Mouse (Mus musculus) gastrocnemius, postnatal 10 days (tissue): ENCODE data around the gene Zfp61. TPM values are rescaled to one million over a fixed set of nuclear protein-coding genes. Genes with fewer than 3 reads are reported as not detected.

Experiments
- DNase-seq: peaks from one replicate; pipeline ENCODE4 v3.0.0; 2021; ENCODE audit warnings: mixed read lengths
- long read RNA-seq, 2 experiments: library from polyadenylated mRNA; stranded (forward); transcript quantifications; one replicate each; pipeline ENCODE4 v2.0.0; 2021
- total RNA-seq, 2 experiments: library from RNA; stranded (reverse); gene quantifications; 2 replicates each; pipeline ENCODE4 v1.2.3; 2021

Zfp61 gene
- 1 to 10 TPM; 4.2 to 5.6 TPM for total RNA-seq
- long read RNA-seq, experiment 1, partial matches to known transcripts: 0 of 5 reads
- long read RNA-seq, experiment 1, other reads (novel, unspliced or antisense): 2 of 5 reads
- long read RNA-seq, experiment 2, partial matches to known transcripts: 0 of 1 reads
- long read RNA-seq, experiment 2, other reads (novel, unspliced or antisense): 0 of 1 reads

- peak; percentile 12 for DNase-seq
Observed at GRCm38 (mm10) chr7:24300771-24301282, at the start of gene Zfp61. Gene Zfp61, minus strand, starts transcription at chr7:24301232.

- DNase-seq: no peak
Observed at GRCm38 (mm10) chr7:24348896-24349295, 47.9 kb upstream of the Zfp61 start, which contains the start of gene Lypd5. Gene Lypd5, plus strand, starts transcription at chr7:24349196.

GRCm38 (mm10) chr7:24346444-24346843 lies 45.4 kb upstream of the Zfp61 start:
- DNase-seq: no peak

- no peak for DNase-seq
Observed at GRCm38 (mm10) chr7:24343701-24344272, 42.8 kb upstream of the Zfp61 start.

DNA sequence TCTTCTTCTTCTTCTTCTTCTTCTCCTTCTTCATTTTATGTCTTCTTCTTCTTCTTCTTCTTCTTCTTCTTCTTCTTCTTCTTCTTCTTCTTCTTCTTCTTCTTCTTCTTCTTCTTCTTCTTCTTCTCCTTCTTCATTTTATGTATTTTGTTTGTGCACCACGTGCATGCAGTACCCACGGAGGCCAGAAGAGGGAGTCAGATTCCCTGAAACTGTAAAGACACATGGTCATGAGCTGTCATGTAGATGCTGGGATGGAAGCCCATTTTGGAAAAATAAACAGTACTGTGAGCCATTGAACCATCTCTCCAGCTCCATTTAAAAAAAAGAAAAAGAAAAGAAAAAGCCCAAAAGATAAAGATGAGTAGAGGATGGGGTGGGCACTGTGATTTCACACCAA lies 37.2 kb upstream of the Zfp61 start:
- DNase-seq: no peak

DNA sequence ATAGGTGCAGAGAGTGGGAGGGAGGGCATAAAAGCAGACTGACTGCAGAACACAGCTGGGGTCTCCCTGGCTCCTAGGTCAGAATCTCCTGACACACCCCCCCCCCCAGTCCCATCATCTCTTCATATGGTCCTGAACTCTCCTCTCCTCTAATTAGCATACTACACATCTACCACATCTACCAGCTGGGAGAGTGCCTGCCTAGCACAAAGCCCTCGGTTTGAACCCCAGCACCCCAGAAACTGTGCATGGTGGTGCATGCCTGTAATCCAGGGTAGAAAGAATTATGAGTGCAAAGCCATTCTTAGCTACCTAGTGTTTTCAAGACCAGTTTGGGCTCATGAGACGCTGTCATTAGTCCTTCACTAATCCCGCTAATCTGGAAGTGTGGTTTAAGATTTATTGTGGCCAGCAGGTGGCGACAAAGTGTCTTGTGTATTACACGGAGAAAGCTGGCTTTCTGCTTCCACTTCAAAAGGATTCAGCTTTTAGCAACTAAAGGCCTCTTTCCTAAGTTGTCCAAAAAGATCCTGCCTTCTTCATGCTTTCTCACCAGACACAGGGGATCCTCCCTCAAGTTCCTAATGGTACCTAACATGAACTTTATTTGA lies 34.8 kb upstream of the Zfp61 start:
- peak; percentile 72 for DNase-seq

GRCm38 (mm10) chr7:24333304-24333986 lies 32.4 kb upstream of the Zfp61 start, which contains the start of gene Tescl:
Gene Tescl, minus strand, starts transcription at chr7:24333936.
- no peak for DNase-seq

GRCm38 (mm10) chr7:24327281-24327975 lies 26.4 kb upstream of the Zfp61 start:
- DNase-seq: no peak

- DNase-seq: no peak
Observed at GRCm38 (mm10) chr7:24326273-24327135, 25.5 kb upstream of the Zfp61 start.

- DNase-seq: no peak
Observed at GRCm38 (mm10) chr7:24325675-24326128, 24.7 kb upstream of the Zfp61 start.

DNA sequence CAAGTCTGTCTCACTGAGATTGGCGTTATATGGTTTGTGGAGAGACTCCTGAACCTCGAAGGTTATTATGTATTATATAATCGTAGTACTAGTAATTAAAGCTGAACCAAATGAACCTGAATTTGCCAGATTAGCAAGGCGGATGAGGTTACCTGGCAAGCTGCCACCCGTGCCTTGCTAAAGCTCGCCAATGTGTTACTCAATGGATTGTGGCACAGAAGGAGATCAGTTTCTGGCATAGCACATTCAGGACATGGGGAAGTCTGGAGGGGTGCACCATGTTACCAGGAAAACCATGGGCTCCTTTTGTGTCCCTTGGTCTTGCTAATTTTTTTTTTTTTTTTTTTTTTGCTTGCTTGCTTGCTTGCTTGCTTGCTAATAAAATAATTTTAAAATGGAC lies 24.2 kb upstream of the Zfp61 start:
- peak; percentile 16 for DNase-seq

DNA sequence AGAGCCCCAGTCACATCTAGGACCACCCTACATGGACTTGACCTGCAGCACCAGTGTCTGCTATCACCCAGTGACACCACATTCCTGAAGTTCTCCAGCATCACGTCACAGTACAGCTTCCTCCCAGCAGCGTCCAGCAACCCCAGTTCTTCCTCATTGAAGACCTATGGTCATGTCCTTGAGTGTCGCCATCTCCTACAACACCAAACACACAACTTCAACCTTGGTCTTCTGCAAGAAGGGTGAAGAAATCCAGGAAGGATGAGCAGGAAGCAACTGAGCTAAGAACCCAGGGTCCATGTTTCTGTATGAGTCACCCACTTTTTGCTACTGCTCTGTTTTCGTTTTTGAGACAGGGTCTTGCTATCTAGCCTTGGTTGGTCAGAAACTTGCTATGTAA lies 21.6 kb upstream of the Zfp61 start:
- no peak for DNase-seq

DNA sequence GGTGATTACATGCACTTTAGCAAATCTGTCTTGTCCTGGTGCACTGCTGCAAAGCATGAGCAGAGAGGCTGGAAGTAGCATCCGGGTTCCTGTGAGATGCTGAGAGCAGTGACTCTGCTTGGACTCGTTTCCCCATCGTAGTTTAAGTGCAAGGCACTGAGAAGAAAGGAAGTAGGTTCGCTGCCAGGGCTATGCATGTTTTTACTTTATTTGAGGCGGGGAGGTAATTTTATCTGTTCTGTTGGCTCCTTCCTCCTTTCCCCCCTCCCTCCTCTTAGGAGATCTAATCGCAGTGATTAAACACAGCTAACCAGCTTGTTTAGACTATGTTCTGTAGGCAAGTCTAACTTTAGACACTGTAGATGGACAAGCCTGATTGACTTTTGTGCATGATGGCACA lies 17.9 kb upstream of the Zfp61 start:
- no peak for DNase-seq

- peak; percentile 89 for DNase-seq
Observed at GRCm38 (mm10) chr7:24316567-24317092, 15.6 kb upstream of the Zfp61 start, which contains the start of gene Zfp94. Gene Zfp94, minus strand, starts transcription at chr7:24316666.

DNA sequence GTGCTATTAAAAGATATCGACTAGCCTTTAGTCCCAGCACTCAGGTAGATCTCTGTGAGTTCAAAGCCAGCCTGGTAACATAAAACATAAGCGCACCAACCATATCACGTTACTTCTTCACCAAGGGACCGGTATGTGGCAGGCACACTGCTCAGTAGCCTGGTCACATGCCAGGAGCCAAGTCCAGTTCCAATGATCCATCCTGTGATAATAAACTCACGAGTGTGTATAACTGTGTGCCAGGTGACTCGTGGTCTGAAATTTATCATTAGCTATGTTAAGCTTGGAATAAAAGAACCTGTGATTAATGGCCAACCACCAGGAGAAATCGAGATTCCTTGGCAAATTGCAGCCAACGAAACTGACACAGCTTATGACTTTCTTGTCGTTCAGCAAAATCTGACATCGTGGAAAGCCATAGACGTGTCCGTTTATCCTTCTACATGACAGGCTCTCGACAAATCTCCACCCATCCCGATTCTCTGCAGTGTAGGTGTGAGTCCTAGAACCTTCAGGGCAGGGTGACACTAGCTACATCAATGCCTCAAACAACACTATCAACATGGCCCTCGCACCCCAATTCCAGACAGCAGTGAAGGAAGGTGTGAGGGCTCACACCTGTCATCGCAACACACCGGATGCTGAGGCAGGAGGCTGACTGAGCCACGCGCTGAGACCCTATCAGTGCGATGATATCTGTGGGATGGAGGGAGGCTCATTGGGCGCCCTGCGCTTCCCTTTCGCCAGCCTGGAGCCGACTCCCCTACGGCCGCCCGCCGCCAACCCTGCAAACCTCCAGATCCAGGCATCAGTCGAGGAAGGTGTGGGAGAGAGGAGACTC lies 14.9 kb upstream of the Zfp61 start:
- no peak for DNase-seq

- no peak for DNase-seq
Observed at GRCm38 (mm10) chr7:24299823-24300481, 1.1 kb downstream of the Zfp61 start.

- DNase-seq: peak; percentile 59
Observed at GRCm38 (mm10) chr7:24298973-24299708, 1.9 kb downstream of the Zfp61 start.

DNA sequence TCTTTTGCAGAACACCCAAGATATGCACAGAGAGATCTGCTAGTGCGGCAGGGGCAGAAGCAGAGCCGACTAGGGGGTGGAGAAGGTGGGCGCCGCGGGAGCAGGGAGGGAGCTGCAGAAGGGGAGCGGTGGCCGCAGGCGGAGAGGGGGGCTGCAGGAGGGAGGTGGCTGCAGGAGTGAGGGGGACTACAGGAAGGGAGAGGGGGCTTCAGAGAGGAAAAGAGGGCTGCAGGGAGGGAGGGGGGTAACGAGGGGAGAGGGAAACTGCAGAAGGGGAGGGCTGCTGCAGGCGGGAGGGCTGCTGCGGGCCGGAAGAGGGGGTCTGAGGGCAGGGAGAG lies 2.4 kb downstream of the Zfp61 start:
- no peak for DNase-seq
